Mouse (Mus musculus): ENCODE data around the gene Tbx19.
A peak's percentile ranks its signal among the peaks of the same experiment; 100 is the strongest.

Tbx19 gene

DNA sequence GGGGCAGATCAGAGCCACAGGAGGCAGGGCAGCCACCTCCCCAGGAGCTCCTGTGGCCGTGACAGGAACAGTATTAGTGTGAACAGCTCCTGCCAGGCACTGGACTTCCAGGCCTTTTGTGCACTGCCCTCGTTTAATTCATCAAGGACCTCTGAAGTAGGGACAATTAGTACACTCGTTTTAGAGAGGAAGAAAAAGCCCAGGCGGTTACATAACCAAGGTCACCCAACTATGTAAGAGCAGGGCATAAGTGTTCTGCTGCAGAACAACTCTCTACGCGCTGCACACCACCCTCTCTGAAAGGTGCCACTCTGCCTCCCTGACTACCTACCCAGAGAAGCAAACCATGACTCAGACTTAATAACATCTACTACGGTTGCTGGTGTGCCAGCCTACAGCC, 24.5 kb upstream of the Tbx19 start:
- DNase-seq (ENCODE audit: low read depth, low spot score): peak; percentile 31

- no peak for DNase-seq (ENCODE audit: low read depth, low spot score)
Observed at GRCm38 (mm10) chr1:165184178-165184577, 23.6 kb upstream of the Tbx19 start.

GRCm38 (mm10) chr1:165183400-165183799, 22.8 kb upstream of the Tbx19 start:
- no peak for DNase-seq (ENCODE audit: low read depth, low spot score)

DNA sequence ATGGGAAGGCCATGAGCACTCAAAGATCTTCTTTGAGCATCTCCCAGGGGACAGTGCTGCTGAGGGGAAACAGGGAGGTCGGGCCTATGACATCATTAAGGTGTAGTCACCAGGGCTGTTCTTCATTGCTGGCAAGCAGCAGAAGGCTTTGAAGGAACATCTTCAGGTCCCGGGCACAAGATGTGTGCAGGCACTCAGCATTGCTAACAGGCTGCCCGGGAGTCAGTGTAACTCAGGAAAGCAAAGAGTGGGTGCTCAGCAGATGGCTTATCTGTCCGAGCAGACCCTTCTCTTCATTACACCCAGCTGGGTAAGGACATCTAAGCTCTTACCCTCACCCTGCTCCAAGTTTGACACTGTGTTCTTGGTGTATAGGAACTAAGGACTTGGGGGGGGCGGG, 18.7 kb upstream of the Tbx19 start:
- DNase-seq (ENCODE audit: low read depth, low spot score): no peak

- no peak for DNase-seq (ENCODE audit: low read depth, low spot score)
Observed at GRCm38 (mm10) chr1:165178075-165178474, 17.5 kb upstream of the Tbx19 start.

DNA sequence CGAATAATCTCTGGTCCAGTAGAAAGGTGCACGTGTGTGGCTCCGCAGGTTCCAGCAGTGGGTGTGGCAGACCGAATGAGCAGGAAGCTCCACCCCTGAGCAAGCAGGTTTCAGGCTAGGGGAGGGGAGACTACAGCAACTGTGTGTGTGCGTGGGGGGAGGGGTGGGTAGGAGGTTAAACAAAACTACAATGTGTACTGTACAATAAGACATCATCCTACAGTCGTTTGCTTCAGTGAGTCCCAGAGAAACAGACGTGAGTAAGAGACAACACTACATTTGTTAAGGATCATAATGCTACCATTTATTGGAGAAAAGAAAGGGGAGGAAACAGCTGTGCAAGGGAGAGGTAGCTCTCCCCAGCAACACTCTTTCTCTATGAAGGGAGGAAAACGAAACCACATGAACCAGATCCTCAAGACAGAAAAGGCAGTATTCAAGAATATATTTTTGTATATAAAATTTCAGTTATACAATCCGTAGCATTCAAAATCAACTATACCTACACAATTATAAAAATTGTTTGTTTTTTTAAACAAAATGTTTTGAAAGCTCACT, 13.6 kb upstream of the Tbx19 start:
- DNase-seq (ENCODE audit: low read depth, low spot score): peak; percentile 35

DNA sequence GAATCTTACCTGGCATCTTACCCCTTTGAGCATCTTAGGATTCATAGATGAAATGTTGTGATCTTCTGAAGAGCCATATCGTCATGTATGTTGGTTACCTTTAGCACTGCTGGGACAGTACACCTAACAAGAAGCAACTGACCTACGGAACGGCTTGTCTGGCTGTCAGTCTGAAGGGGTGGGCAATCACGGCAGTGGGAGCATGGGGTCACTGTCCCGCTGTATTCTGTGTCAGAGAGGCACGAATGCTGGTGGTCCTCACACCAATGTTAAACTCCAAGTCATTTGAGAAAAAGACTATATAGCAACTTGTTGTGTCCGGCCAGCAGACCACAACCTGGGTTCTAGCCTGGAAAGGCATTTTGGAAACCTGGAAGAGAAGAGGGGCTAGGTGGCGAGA, 10.7 kb upstream of the Tbx19 start:
- DNase-seq (ENCODE audit: low read depth, low spot score): no peak

DNA sequence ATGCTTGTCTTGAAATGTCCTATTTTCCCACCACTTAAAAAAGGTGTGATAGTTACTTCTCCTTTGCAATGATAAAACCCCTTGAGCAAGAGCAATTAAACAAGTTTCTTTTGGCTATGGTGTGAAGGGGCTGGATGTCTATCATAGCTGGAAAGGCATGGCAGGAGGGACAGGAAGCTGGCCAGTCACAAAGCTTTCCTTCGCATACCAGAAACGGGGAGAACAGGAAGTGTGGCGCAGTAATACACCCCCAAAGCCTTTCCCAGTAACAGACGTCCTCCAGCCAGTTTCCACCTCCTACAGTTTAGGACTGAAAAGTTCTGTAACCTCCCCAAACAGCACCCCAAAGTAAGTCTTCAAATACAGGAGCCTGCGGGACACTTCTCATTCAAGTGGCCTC, 9.6 kb upstream of the Tbx19 start:
- DNase-seq (ENCODE audit: low read depth, low spot score): no peak

DNA sequence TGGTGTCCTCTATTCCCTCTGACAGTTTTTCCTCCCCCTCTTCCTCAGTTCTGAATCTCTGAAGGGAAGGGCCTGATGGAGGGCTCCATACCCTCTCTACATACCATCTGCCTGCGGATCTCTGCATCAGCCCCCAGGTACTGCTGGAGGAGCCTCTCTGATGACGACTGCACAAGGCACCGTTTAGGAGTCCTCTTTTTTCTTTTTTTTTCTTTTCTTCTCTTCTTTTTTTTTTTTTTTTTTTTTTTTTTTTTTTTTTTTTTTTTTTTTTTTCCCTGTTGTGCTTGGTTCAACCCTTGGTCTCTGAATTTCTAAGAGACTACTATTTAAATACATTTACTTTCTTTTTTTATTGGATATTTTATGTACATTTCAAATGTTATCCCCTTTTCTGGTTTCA, 8.9 kb upstream of the Tbx19 start:
- DNase-seq (ENCODE audit: low read depth, low spot score): no peak

DNA sequence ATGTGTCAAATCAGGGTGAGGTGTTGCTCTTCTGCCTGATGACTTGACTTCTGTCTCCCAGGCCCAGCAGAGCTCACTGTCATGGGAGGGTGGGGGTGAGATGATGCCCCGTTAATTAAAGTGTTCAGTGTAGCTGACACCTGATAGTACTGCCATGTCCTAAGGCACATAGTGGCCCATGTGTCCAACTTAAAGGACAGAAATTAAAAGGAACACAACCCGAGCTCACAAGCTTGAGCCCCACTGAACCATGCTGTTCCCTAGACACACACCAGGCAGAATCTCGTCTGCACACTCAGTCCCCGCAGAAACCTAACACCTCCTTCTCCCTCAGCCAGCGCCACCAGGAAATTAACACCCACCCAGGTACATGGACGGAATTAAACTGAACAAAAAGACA, 4.3 kb upstream of the Tbx19 start:
- no peak for DNase-seq (ENCODE audit: low read depth, low spot score)

DNA sequence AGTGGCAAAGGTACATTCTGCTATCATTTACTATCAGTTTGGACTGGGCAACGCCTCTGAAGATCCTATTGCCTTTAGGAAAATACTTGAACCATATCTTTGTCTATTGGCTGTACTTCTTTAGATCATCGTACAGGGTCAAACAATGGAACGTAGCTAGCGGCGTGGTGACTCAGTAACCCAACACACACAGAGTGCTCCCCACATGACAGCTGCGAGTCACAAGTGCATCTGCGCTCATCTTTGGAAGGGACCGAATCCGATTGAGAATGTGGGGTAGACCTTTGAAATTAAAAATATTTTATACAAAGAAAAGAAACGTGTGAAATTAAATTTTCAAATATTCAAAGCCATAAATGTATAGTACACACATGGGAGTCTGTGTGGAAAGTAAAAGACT, 1.7 kb downstream of the Tbx19 start:
- no peak for DNase-seq (ENCODE audit: low read depth, low spot score)

- DNase-seq (ENCODE audit: low read depth, low spot score): no peak
Observed at GRCm38 (mm10) chr1:165154162-165154561, 6.4 kb downstream of the Tbx19 start.

DNA sequence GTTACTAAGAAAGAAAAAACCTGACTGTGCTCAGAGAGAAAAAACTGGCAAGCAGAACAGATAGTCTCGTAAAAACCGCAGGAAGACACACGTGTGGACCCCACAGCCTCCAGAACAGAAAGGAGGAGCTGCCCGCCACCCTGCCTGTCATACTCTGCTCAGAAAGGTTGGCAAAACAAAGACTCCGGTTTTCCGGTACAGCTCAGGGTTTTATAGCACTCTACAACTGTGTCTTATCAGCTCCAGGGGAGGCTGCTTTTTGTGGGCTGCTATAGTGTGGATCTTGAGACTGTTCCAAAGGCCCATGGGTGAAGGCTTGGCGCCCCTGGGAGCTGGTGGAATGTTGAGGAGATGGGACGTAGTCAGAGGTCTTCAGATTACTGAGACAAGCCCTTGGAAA, 9.4 kb downstream of the Tbx19 start:
- DNase-seq (ENCODE audit: low read depth, low spot score): no peak

DNA sequence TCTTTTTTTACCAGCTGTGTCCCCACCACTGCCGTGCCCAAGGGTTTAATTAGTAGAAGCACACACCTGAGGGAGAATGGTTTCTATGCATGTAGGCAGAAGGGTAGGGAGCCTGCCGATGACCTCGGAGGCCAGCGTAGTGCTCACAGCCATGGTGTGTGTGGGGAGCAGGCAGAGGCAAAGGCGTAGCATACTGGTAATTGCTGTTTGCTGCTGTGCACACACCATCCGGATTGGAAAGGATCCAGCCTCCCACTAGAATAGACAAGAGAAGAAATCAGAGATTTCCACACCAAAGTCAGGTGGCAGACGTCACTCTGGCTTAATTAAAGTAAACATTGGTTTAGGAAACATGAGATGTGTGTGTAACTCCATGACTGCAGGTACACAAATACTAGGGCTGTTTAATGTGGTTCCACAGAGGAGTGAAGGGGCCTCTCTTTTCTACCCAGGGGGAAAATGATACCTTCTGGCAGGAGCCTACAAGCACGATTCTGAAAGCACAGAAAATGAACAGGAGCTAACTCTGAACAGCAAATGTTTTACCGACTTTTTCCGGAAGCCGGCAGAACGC, 18.1 kb downstream of the Tbx19 start:
- DNase-seq (ENCODE audit: low read depth, low spot score): no peak

DNA sequence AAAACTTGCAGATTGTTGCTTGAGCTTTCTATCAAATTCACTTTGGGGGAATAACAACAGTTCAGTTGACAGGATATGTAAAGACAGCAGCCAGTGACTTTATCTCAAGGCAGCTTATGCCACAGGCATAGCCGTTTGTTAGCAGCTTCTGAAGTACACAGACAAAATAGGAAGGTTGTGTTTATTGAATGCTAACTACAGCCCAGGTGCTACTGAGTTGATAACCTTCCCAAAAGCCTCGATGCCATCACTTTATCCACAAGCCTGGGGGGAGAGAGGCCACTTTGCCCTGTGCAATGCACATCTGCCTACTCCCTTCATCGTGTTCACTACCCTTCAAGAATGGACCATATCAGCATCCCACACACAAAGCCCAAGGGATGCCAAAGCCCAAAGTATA, 20.3 kb downstream of the Tbx19 start:
- no peak for DNase-seq (ENCODE audit: low read depth, low spot score)

- DNase-seq (ENCODE audit: low read depth, low spot score): no peak
Observed at GRCm38 (mm10) chr1:165133858-165134257, 26.7 kb downstream of the Tbx19 start.

- DNase-seq (ENCODE audit: low read depth, low spot score): no peak
Observed at GRCm38 (mm10) chr1:165133279-165133678, 27.3 kb downstream of the Tbx19 start.

DNA sequence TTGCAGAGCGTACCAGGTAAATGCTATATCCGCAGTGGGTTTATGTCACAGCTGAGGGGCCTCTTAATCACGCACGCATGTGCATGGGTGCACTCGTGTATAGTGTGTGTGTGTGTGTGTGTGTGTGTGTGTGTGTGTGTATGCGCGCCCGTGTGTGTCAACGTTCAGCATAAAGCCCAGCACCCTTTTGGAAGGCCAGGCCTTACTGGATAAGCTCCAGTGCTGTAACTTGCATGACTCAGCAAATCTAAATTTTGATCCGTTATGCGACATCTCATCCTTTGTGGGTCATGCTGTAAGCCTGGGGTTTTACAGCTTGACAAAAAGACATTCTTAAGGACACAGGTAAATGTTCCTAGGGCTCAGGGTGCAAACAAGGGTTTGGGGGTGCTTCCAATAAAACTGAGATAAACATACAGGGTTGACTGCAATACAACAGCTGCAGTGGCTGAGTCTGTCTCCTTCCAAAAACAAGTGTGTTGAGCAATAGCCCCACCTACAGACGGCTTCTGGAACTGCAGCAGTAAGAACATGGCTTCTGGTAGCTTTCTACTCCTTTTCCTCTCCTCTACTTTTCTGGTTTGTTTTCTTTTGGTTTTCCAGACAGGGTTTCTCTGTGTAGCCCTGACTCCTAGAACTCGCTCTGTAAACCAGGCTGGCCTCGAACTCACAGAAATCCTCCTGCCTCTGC, 28.2 kb downstream of the Tbx19 start:
- peak; percentile 85 for DNase-seq (ENCODE audit: low read depth, low spot score)

GRCm38 (mm10) chr1:165129573-165129972, 31.0 kb downstream of the Tbx19 start:
- DNase-seq (ENCODE audit: low read depth, low spot score): no peak

DNA sequence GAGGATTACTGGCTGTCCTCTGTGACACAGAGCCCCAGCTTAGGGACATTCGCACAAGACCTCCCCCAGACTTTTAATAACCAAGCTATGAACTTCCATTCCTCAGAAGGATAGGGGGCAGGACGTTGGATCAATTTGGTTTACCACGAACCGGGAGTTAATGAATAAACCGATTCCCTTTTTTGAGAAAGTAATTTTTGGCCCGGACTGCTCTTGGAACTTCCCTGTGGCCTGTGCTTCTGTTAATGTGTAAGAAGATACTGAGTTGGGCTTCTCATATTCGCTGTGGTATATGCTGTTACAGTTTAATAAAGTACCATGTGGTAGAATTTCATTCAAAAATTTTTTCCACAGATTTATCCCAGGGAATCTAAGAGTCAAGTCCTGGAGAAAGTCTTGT, 39.5 kb downstream of the Tbx19 start:
- DNase-seq (ENCODE audit: low read depth, low spot score): no peak

DNA sequence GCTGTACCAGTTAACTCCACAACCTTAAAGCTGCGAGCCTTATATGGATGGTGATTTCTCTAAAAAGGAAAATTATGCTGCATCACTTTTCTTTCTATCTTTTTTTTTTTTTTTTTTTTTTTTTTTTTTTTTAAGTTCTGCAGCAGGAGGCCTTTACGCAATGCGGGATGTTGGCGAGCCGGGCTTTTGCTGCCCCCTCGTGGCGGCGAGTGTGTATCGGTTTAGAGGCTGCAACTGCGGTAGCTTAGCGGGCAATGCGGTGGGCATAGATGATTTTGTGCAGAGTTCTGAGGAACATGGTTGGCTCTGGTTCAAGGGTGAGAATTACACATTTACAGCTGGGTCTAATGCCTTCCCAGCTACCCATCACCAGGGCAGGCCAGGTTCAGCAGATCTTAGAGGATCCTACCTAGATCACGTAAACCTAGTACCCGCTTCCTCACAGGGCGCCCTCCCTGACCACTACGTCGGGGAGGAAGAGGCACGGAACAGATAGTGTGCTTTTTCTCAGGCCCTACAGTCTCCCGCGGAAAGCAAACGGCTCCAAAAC, 40.1 kb downstream of the Tbx19 start:
- peak; percentile 85 for DNase-seq (ENCODE audit: low read depth, low spot score)

- DNase-seq (ENCODE audit: low read depth, low spot score): peak; percentile 28
Observed at GRCm38 (mm10) chr1:165119760-165120159, 40.8 kb downstream of the Tbx19 start.

Measured in ZHBTc4 (cell line).